Mouse (Mus musculus): ENCODE data around the gene Ube2e1.
"Not testable (repeated sequence)": the region's sequence is repeated elsewhere in the genome, so short reads cannot be mapped to it uniquely, and the experiment has no call there.

The Ube2e1 gene

GRCm38 (mm10) chr14:18241786-18242185, 89.9 kb downstream of the Ube2e1 start:
- DNase-seq (ENCODE audit: low spot score) = no peak

- no peak for DNase-seq (ENCODE audit: low spot score)
Measured at GRCm38 (mm10) chr14:18240132-18240531, 91.5 kb downstream of the Ube2e1 start.

GRCm38 (mm10) chr14:18238750-18239731, 92.6 kb downstream of the Ube2e1 start, which contains the start of gene Nr1d2:
Gene Nr1d2 (minus strand): TSS chr14:18239127.
- peak; percentile 99 for DNase-seq (ENCODE audit: low spot score)

GRCm38 (mm10) chr14:18238131-18238749, 93.4 kb downstream of the Ube2e1 start:
- DNase-seq (ENCODE audit: low spot score) = peak; percentile 98

GRCm38 (mm10) chr14:18237381-18237780, 94.3 kb downstream of the Ube2e1 start:
- no peak for DNase-seq (ENCODE audit: low spot score)

GRCm38 (mm10) chr14:18236496-18237235, 95.0 kb downstream of the Ube2e1 start:
- DNase-seq (ENCODE audit: low spot score) = not testable (repeated sequence)

GRCm38 (mm10) chr14:18233981-18234960, 97.4 kb downstream of the Ube2e1 start:
- DNase-seq (ENCODE audit: low spot score) = no peak

- DNase-seq (ENCODE audit: low spot score) = no peak
Measured at GRCm38 (mm10) chr14:18233076-18233475, 98.6 kb downstream of the Ube2e1 start.

All from testis, postnatal 10 days (tissue).